Mouse (Mus musculus) lung, postnatal 0 days (tissue): ENCODE measurements around the gene Hdac7. TPM values are rescaled to one million over a fixed set of nuclear protein-coding genes. Genes with fewer than 3 reads are reported as not detected.

Experiments
- ATAC-seq: fragments of 200-750 bp; cut with Nextera tagmentation; 2 replicates; pipeline ENCODE4 v1.8.0; 2017; ENCODE audit warnings: moderate library complexity
- DNase-seq: peaks from one replicate; pipeline ENCODE4 v3.0.0-alpha.2; 2016; ENCODE audit warnings: low spot score
- H3K27ac ChIP-seq: fragments of 300-500 bp; sonication (generic); 2 replicates; pipeline ENCODE4 v1.5.1; 2014; ENCODE audit warnings: antibody characterized with exemption, mild to moderate bottlenecking, low read length, mixed read lengths
- H3K27me3 ChIP-seq: fragments of 300-500 bp; sonication (generic); replicated peaks from 2 replicates; pipeline ENCODE4 v1.6.1; 2014; ENCODE audit warnings: low read length, mixed read lengths; ENCODE audit not compliant: insufficient read depth
- H3K36me3 ChIP-seq: fragments of 300-500 bp; sonication (generic); 2 replicates; pipeline ENCODE4 v1.6.1; 2014; ENCODE audit warnings: low read length, mixed read lengths; ENCODE audit not compliant: insufficient read depth
- H3K4me1 ChIP-seq: fragments of 300-500 bp; sonication (generic); 2 replicates; pipeline ENCODE4 v1.6.1; 2014; ENCODE audit warnings: antibody characterized with exemption, low read depth, low read length, mixed read lengths; ENCODE audit not compliant: insufficient read depth
- H3K4me2 ChIP-seq: fragments of 300-500 bp; sonication (generic); replicated peaks from 2 replicates; pipeline ENCODE4 v1.6.1; 2014; ENCODE audit warnings: low read depth, mild to moderate bottlenecking, low read length, moderate library complexity, mixed read lengths
- H3K4me3 ChIP-seq: fragments of 300-500 bp; sonication (generic); 2 replicates; pipeline ENCODE4 v1.5.1; 2014; ENCODE audit warnings: low read depth, low read length
- H3K9ac ChIP-seq: fragments of 300-500 bp; sonication (generic); replicated peaks from 2 replicates; pipeline ENCODE4 v1.6.1; 2014; ENCODE audit warnings: low read depth, mild to moderate bottlenecking
- H3K9me3 ChIP-seq: fragments of 300-500 bp; sonication (generic); 2 replicates; pipeline ENCODE4 v1.6.1; 2016; ENCODE audit warnings: low read length, mixed read lengths
- CTCF ChIP-seq: IDR thresholded peaks from 2 replicates; pipeline ENCODE4 v1.5.1; 2016; ENCODE audit warnings: antibody characterized with exemption, mild to moderate bottlenecking
- EP300 ChIP-seq: IDR thresholded peaks from 2 replicates; pipeline ENCODE4 v1.6.1; 2016; ENCODE audit warnings: antibody characterized with exemption, mild to moderate bottlenecking, control low read depth
- WGBS: fragments of 180-500 bp; shearing (Covaris S2); extraction: QIAGEN DNeasy Blood & Tissue Kit; methylation state at CpG from one replicate; pipeline ENCODE4 v1.1.7; 2014; 5-methylcytosine and 5-hydroxymethylcytosine counted together
- polyA plus RNA-seq: library from polyadenylated mRNA; unstranded; fragments of >200 nt; fragmentation: Nextera tagmentation; extraction: Ambion mirVana; gene quantifications from 2 replicates; pipeline ENCODE4 v1.2.1, GENCODE M21; 2015

Hdac7 gene
- polyA plus RNA-seq, 1 experiment from 2014 or later, result 43.2 TPM

- WGBS, result 85% methylated on average over 3 of the region's 3 CpGs
- ATAC-seq, result no peak
- no peak for TF ChIP-seq CTCF
- no peak for TF ChIP-seq EP300
- no peaks in the 10 kb centered on the region for H3K36me3 ChIP-seq
- H3K4me3 ChIP-seq, result no peak overlapping the region
- H3K27ac ChIP-seq, result no peak overlapping the region
- peaks cover 4% of the 10 kb centered on the region for H3K4me1 ChIP-seq
- no peak overlapping the region for H3K9ac ChIP-seq
- no peak for DNase-seq
- no peaks in the 10 kb centered on the region for H3K27me3 ChIP-seq
- no peaks in the 10 kb centered on the region for H3K9me3 ChIP-seq
- H3K4me2 ChIP-seq, result no peak overlapping the region
Measured at GRCm38 (mm10) chr15:97860353-97860752, 16.1 kb upstream of the Hdac7 start.

DNA sequence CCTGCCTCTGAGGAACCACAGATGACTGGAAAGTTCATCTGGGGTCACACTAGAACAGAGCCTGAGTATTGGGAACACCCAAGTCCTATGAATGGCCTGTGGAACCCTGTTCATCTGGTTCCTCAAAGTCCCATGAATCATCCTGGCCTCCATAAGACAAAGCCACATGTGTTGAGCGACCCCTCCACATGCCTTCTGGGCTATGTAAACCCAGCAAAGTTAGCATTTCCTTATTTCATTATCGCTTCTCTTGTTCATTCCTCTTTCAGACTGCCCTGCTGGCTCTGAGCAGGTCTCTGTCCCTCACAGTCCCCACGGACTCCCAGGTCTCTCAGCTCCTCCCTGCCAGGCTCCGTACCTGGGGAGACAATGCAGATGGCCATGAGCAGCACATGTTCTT is 14.1 kb upstream of the Hdac7 start:
- Histone ChIP-seq H3K4me3 (no peak overlapping the region), H3K4me1 (peaks cover 4% of the 10 kb centered on the region)

DNA sequence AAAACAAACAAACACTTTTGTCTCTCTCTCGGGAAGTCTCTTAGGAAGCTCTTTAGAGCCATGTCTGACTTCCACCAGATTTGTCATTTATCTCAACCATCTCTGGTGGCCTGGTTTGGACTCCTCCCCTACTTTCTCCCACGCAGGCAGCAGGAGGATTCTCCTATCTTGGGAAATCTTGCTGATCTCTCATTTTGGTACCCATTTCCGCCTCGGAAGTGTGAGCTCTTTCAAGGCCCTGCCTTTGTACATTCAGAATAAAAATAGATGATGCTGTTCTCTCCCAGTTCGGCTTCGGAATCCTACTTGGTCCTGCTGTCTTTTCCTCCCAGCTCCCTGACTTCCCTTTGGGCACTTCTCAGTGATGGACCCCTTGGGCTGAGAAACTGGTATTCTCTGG is 10.2 kb upstream of the Hdac7 start:
- no peak overlapping the region for H3K27ac ChIP-seq
- H3K9me3 ChIP-seq, result no peaks in the 10 kb centered on the region
- H3K4me1 ChIP-seq, result no peaks in the 10 kb centered on the region
- no peak overlapping the region for H3K4me2 ChIP-seq
- H3K27me3 ChIP-seq, result no peaks in the 10 kb centered on the region
- ATAC-seq (no peak), DNase-seq (no peak)
- no peak overlapping the region for H3K4me3 ChIP-seq
- H3K36me3 ChIP-seq, result no peaks in the 10 kb centered on the region
- H3K9ac ChIP-seq, result no peak overlapping the region
- 48% methylated on average over 6 of the region's 6 CpGs for WGBS
- TF ChIP-seq EP300, result no peak
- TF ChIP-seq CTCF, result no peak

More for the DNA sequence above, 14.1 kb upstream of the Hdac7 start:
- Histone ChIP-seq H3K36me3 (no peaks in the 10 kb centered on the region), H3K9me3 (no peaks in the 10 kb centered on the region), H3K9ac (no peak overlapping the region), H3K27ac (no peak overlapping the region), H3K27me3 (no peaks in the 10 kb centered on the region), H3K4me2 (no peak overlapping the region)
- ATAC-seq (no peak), DNase-seq (no peak)
- 72% methylated on average over 4 of the region's 4 CpGs for WGBS
- no peak for TF ChIP-seq CTCF
- no peak for TF ChIP-seq EP300

DNA sequence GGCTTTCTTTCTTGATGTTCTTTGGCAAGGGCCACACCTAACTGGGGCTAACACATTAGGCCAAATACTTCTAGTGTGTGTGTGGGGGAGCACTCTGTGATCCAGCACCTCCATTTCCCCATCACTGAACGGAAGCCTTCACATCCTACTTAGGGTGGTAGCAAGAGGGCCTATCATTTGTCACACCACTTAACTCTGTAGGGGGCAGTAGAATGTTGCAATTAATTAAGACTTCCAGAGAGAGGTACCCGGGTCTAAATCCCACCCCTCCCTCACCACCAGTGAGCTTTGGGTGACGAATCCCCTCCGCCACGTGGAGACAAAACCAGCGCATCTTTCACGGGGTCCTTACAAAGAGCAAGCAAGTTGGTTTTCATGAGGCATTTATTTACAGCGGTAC is 9.8 kb upstream of the Hdac7 start:
- H3K27ac ChIP-seq, result no peak overlapping the region

DNA sequence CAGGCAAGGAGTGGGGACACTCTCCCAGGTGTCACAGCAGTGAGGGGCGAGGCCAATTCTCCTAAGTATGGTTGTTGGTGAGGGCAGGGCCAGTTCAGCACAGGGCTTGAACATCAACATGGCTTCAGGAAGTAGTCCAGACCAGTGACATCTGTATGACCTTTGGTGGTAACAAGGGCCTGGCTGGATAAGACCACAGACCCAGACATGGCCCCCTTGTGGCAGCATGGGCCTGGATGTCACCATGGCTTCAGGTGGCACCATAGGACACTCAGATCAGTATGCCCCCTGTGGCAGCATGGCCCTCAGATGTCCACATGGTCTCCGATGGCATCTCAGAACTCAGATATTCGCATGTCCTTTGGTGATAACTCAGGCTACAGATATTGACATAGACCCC is 8.0 kb upstream of the Hdac7 start:
- no peak for ATAC-seq
- Histone ChIP-seq H3K36me3 (no peaks in the 10 kb centered on the region), H3K4me1 (no peaks in the 10 kb centered on the region), H3K27me3 (no peaks in the 10 kb centered on the region), H3K4me2 (no peak overlapping the region), H3K4me3 (no peak overlapping the region), H3K9ac (no peak overlapping the region), H3K9me3 (no peaks in the 10 kb centered on the region), H3K27ac (no peak overlapping the region)
- DNase-seq, result no peak
- WGBS, result 83% methylated on average over 3 of the region's 3 CpGs
- TF ChIP-seq EP300 (no peak), CTCF (peak; percentile 21)

More for the DNA sequence above, 9.8 kb upstream of the Hdac7 start:
- no peaks in the 10 kb centered on the region for H3K36me3 ChIP-seq
- DNase-seq (no peak), ATAC-seq (no peak)
- no peaks in the 10 kb centered on the region for H3K27me3 ChIP-seq
- no peaks in the 10 kb centered on the region for H3K4me1 ChIP-seq
- no peak overlapping the region for H3K4me2 ChIP-seq
- no peak overlapping the region for H3K9ac ChIP-seq
- 34% methylated on average over 8 of the region's 8 CpGs for WGBS
- H3K9me3 ChIP-seq, result no peaks in the 10 kb centered on the region
- TF ChIP-seq CTCF (peak; percentile 36), EP300 (no peak)
- no peak overlapping the region for H3K4me3 ChIP-seq

GRCm38 (mm10) chr15:97851011-97851410 is 6.7 kb upstream of the Hdac7 start:
- DNase-seq (no peak), ATAC-seq (no peak)
- Histone ChIP-seq H3K27me3 (no peaks in the 10 kb centered on the region), H3K4me2 (no peak overlapping the region), H3K4me3 (no peak overlapping the region), H3K36me3 (no peaks in the 10 kb centered on the region), H3K9me3 (no peaks in the 10 kb centered on the region), H3K27ac (no peak overlapping the region), H3K9ac (no peak overlapping the region), H3K4me1 (no peaks in the 10 kb centered on the region)
- no peak for TF ChIP-seq EP300
- TF ChIP-seq CTCF, result no peak
- WGBS, result 74% methylated on average over 5 of the region's 5 CpGs

DNA sequence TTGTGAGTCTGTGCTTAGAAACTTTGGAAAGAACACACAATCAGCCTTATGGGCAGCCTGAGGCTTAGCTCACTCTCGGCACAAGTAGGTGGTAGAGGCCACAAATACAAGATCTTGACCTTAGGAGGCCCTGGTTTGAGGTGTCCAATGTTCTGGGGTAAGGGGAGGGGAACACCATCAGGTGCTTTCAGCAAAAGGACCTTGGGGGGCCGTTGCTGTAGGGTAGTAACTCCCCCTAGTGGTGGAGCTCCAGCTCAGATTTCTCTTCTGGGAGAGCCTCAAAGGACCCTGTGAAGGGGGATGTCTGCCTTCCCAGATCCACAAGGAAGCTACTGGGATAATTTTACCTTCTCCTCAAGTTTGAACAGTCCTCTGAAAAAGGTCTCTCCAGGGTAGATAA is 6.1 kb upstream of the Hdac7 start:
- H3K36me3 ChIP-seq, result no peaks in the 10 kb centered on the region
- no peak overlapping the region for H3K4me2 ChIP-seq
- DNase-seq, result peak; percentile 73
- 16% methylated on average over 2 of the region's 2 CpGs for WGBS
- H3K4me3 ChIP-seq, result no peak overlapping the region
- peak; percentile 13; the same call in 1 of the 2 replicates for ATAC-seq
- H3K27me3 ChIP-seq, result no peaks in the 10 kb centered on the region
- no peaks in the 10 kb centered on the region for H3K9me3 ChIP-seq
- H3K27ac ChIP-seq, result no peak overlapping the region
- TF ChIP-seq EP300 (no peak), CTCF (peak; percentile 81)
- H3K9ac ChIP-seq, result no peak overlapping the region
- H3K4me1 ChIP-seq, result no peaks in the 10 kb centered on the region
